Mouse (Mus musculus) thymus, adult 2 months (tissue): ENCODE data around the gene Tunar. TPM values are rescaled to one million over a fixed set of nuclear protein-coding genes. Genes with fewer than 3 reads are reported as not detected.

ENCODE experiments used
- DNase-seq: peaks from one replicate; pipeline ENCODE4 v3.0.0; 2021
- H3K27ac ChIP-seq: fragments of 200-500 bp; 2 replicates; pipeline ENCODE4 v1.5.1; 2012; ENCODE audit warnings: low read length, control low read depth; ENCODE audit not compliant: control insufficient read depth, insufficient read depth
- H3K27me3 ChIP-seq: fragments of 200-500 bp; 2 replicates; pipeline ENCODE4 v1.6.1; 2012; ENCODE audit warnings: mild to moderate bottlenecking, low read length, moderate library complexity, mixed read lengths; ENCODE audit not compliant: control insufficient read depth, insufficient read depth
- H3K36me3 ChIP-seq: fragments of 200-500 bp; 2 replicates; pipeline ENCODE4 v1.6.1; 2012; ENCODE audit warnings: mild to moderate bottlenecking, low read length, moderate library complexity; ENCODE audit not compliant: control insufficient read depth, insufficient read depth
- H3K4me1 ChIP-seq: fragments of 200-500 bp; replicated peaks from 2 replicates; pipeline ENCODE4 v1.6.1; 2012; ENCODE audit warnings: low read length; ENCODE audit not compliant: control insufficient read depth, insufficient read depth
- H3K4me3 ChIP-seq: fragments of 200-500 bp; 2 replicates; pipeline ENCODE4 v1.5.1; 2012; ENCODE audit warnings: mild to moderate bottlenecking, low read length, control low read depth, moderate library complexity; ENCODE audit not compliant: control insufficient read depth, insufficient read depth
- CTCF ChIP-seq: fragments of 200-500 bp; IDR thresholded peaks from 2 replicates; pipeline ENCODE4 v1.5.1; 2012; ENCODE audit warnings: mild to moderate bottlenecking, control low read depth, low read length, moderate library complexity, borderline replicate concordance; ENCODE audit not compliant: control insufficient read depth, poor library complexity, insufficient read depth; ENCODE audit errors: extremely low read depth
- POLR2A ChIP-seq: fragments of 200-500 bp; IDR thresholded peaks from 2 replicates; pipeline ENCODE4 v1.6.1; 2012; ENCODE audit warnings: mild to moderate bottlenecking, low read length, control low read depth, moderate library complexity; ENCODE audit not compliant: control insufficient read depth, poor library complexity, insufficient read depth; ENCODE audit errors: extremely low read depth
- WGBS: fragments of 180-500 bp; shearing (Covaris S2); methylation state at CpG from one replicate; pipeline ENCODE4 v1.1.7; 2018; 5-methylcytosine and 5-hydroxymethylcytosine counted together
- polyA plus RNA-seq: library from polyadenylated mRNA; depleted of rRNA; stranded (reverse); fragments of >200 nt; gene quantifications from 2 replicates; pipeline ENCODE4 v1.2.3, GENCODE M21; 2012; rRNA removed

Gene Tunar
- polyA plus RNA-seq = 0.05 TPM in 1 of 2 replicates, not detected in the other

GRCm38 (mm10) chr12:105333570-105333969 is at the start of gene Tunar:
Gene Tunar (plus strand): TSS chr12:105333870.
- no peak within 1 kb of the TSS for H3K4me3 ChIP-seq
- no peaks in the 10 kb centered on the region for H3K4me1 ChIP-seq
- DNase-seq = no peak
- TF ChIP-seq CTCF (no peak), POLR2A (no peak)
- WGBS = 94% methylated on average over 2 of the region's 2 CpGs
- H3K27me3 ChIP-seq = no peaks in the 10 kb centered on the region; the same call in 1 of the 2 replicates
- no peak within 1 kb of the TSS for H3K27ac ChIP-seq
- no peaks in the 10 kb centered on the region for H3K36me3 ChIP-seq

- Histone ChIP-seq H3K27ac (no peak overlapping the region), H3K27me3 (no peaks in the 10 kb centered on the region)
- DNase-seq = no peak
Observed at GRCm38 (mm10) chr12:105312571-105313035, 21.1 kb upstream of the Tunar start.

DNA sequence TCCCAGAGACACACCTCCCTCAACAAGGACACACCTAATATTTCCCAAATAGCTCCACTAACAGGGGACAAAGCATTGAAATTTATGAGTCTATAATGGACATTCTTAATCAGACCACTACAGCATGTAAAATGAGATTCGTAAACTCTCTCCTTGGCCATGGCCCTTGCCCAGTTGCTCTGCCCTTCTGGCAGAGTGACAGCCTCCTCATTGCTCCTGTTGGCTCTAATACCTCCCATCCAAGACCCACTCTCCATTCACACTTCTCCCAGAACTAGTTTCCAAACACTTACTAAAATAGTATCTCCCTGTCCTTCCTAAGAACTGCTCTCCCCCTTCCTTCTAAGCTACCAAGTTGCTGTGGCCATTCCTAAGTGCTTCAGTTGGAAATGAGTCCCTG is 19.3 kb upstream of the Tunar start:
- Histone ChIP-seq H3K36me3 (no peaks in the 10 kb centered on the region), H3K27ac (no peak overlapping the region), H3K4me1 (no peaks in the 10 kb centered on the region), H3K4me3 (no peak overlapping the region), H3K27me3 (no peaks in the 10 kb centered on the region)
- DNase-seq = no peak
- TF ChIP-seq CTCF (no peak), POLR2A (no peak)
- WGBS = 93% methylated on average over 1 of the region's 1 CpGs

More at GRCm38 (mm10) chr12:105312571-105313035, 21.1 kb upstream of the Tunar start:
- Histone ChIP-seq H3K4me3 (no peak overlapping the region), H3K36me3 (no peaks in the 10 kb centered on the region), H3K4me1 (no peaks in the 10 kb centered on the region)
- TF ChIP-seq CTCF = no peak
- TF ChIP-seq POLR2A = no peak
- 74% methylated on average over 5 of the region's 5 CpGs for WGBS

GRCm38 (mm10) chr12:105322160-105322559 is 11.5 kb upstream of the Tunar start:
- WGBS = 36% methylated on average over 6 of the region's 6 CpGs
- DNase-seq = no peak
- Histone ChIP-seq H3K4me1 (no peaks in the 10 kb centered on the region), H3K27ac (no peak overlapping the region), H3K4me3 (no peak overlapping the region), H3K36me3 (no peaks in the 10 kb centered on the region), H3K27me3 (no peaks in the 10 kb centered on the region)
- TF ChIP-seq CTCF (no peak), POLR2A (no peak)

DNA sequence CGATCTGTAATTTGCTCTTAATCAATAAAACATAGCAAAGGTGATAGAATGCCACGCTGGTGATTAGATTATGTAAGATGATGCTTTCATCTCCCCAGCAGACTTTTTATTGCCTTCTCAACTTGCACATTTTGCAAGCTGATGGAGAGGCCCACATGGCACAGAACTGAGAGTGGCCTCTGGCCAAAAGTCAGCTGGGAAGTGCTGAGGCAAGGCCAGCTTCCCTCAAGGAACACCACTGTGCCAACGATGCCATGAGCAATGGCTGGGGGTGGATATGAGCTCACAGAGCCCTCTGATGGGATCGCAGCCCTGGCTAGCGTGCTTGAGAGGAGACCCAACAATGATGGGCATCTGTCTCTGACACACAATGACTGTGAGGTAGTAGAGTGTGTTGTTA is 6.6 kb upstream of the Tunar start:
- DNase-seq = no peak
- no peak overlapping the region for H3K27ac ChIP-seq
- H3K27me3 ChIP-seq = no peaks in the 10 kb centered on the region
- 71% methylated on average over 5 of the region's 5 CpGs for WGBS
- no peaks in the 10 kb centered on the region for H3K36me3 ChIP-seq
- H3K4me3 ChIP-seq = no peak overlapping the region
- no peaks in the 10 kb centered on the region for H3K4me1 ChIP-seq
- TF ChIP-seq POLR2A = no peak
- no peak for TF ChIP-seq CTCF

- no peaks in the 10 kb centered on the region for H3K36me3 ChIP-seq
- no peak for DNase-seq
- H3K4me1 ChIP-seq = no peaks in the 10 kb centered on the region
- 70% methylated on average over 11 of the region's 11 CpGs for WGBS
- TF ChIP-seq POLR2A (no peak), CTCF (no peak)
- no peak overlapping the region for H3K27ac ChIP-seq
- no peaks in the 10 kb centered on the region for H3K27me3 ChIP-seq
- no peak overlapping the region for H3K4me3 ChIP-seq
Observed at GRCm38 (mm10) chr12:105328396-105328795, 5.3 kb upstream of the Tunar start.

GRCm38 (mm10) chr12:105336094-105336420 is 2.4 kb downstream of the Tunar start:
- Histone ChIP-seq H3K4me3 (no peak overlapping the region), H3K27ac (no peak overlapping the region), H3K4me1 (no peaks in the 10 kb centered on the region), H3K36me3 (no peaks in the 10 kb centered on the region), H3K27me3 (no peaks in the 10 kb centered on the region; the same call in 1 of the 2 replicates)
- TF ChIP-seq POLR2A = no peak
- no peak for TF ChIP-seq CTCF
- no peak for DNase-seq
- 48% methylated on average over 8 of the region's 8 CpGs for WGBS
